Mouse (Mus musculus): ENCODE results near the gene Nedd9.
"Not testable (repeated sequence)": the region's sequence is repeated elsewhere in the genome, so short reads cannot be mapped to it uniquely, and the experiment has no call there.

Nedd9 gene

GRCm38 (mm10) chr13:41372555-41373460, 114.4 kb downstream of the Nedd9 start:
- no peak for DNase-seq (ENCODE audit: extremely low spot score)

GRCm38 (mm10) chr13:41371547-41371946, 115.6 kb downstream of the Nedd9 start:
- DNase-seq (ENCODE audit: extremely low spot score), result no peak

- no peak for DNase-seq (ENCODE audit: extremely low spot score)
Measured at GRCm38 (mm10) chr13:41368612-41369011, 118.5 kb downstream of the Nedd9 start.

DNA sequence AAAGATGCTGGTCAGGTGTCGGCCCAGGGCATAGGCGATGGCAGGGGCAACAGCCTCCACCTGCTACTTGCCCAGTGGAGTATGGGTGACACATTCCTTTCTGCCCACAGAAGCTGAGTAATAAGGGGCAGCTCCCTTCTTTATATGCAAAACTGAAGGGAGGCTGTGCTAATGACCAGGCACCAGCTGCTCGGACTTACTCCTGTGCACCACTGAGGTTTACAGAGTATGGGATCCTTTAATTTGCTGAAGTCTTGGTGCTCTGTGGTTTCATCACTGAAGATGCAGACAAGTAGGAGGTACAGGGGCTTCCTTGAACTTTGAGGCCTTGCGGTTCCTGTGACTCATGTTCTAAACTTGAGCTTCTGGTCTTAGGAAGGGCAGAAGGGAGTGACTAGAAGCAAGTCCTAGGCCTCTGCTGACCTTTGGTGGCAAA, 120.0 kb downstream of the Nedd9 start:
- no peak for DNase-seq (ENCODE audit: extremely low spot score)

DNA sequence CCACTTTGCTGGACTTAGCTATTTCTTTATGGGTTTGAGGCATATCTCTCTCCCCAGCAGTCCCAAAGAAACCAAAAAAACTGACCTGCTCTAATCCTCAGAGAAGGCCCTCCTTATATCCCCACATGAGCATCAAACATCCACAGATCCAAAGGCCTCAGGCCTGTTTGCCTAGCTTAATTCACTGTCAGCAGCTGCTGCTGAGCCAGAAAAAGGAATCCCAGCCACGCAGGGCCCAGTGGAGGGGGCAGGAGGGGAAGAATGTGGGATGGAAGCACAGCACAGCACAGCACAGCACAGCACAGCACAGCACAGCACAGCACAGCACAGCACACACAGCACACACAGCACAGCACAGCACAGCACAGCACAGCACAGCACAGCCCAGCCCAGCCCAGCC, 120.6 kb downstream of the Nedd9 start:
- DNase-seq (ENCODE audit: extremely low spot score), result not testable (repeated sequence)

GRCm38 (mm10) chr13:41364273-41364672, 122.9 kb downstream of the Nedd9 start:
- no peak for DNase-seq (ENCODE audit: extremely low spot score)

DNA sequence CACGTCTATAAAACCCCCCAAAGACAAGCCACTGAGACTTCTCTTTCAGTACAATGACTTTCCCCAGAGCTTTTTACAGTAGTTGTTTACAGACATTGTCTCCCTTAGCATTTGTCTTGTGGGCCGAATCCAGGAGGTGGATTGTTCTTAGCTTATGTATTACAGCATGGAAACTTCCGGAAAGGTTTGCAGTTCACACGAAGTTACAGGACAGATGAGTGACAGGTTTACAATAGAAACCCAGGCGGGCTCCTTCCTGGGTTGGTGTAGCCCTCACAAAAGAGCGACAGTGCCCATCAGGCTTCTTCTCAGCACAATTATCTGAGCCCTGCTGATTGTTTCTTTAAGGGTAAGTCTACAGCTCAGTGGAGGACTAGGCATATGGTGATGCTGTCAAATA, 124.3 kb downstream of the Nedd9 start:
- DNase-seq (ENCODE audit: extremely low spot score), result no peak

- peak; percentile 39 for DNase-seq (ENCODE audit: extremely low spot score)
Measured at GRCm38 (mm10) chr13:41360272-41360815, 126.8 kb downstream of the Nedd9 start.

DNA sequence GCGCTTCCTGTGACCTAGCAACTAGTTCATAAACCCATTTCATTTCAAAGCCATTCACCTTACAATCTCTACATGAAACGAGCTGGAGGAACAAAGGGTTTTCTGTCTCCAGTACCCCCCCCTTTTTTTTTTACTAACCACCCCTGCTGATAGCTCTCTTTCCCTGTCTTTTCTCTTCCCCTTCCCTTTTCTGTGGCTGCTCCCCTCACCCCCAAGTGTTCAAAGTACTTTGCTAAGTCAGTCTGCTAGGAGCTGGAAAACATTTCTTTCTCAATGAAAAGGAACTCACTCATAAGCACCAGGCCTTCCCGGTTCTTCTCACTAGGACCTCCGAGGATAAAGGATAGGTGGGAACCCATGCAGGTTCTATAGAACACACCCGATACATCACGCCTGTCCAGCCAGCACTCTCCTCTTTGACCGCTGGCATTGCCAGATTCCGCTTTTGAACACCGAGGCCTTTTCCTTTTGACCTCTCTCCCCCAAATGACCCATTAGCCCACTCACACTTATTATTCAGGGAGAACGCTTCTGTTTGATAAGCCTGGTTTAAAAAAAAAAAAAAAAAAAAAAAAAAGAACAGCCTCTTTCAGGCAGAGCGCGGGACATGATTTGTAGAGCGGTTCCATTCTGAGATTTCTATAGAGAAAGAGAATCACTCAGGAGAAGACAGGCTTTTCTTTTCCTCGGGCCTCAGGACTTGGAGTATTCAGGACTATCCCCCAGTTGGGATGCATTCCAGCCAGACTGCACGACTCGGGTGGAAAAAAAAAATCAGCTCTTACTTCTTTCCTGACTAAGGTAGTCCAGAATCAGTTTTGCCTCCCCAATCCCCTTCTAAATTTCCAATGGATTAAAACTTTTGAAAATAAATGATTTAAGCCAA, 127.6 kb downstream of the Nedd9 start:
- peak; percentile 71 for DNase-seq (ENCODE audit: extremely low spot score)

DNA sequence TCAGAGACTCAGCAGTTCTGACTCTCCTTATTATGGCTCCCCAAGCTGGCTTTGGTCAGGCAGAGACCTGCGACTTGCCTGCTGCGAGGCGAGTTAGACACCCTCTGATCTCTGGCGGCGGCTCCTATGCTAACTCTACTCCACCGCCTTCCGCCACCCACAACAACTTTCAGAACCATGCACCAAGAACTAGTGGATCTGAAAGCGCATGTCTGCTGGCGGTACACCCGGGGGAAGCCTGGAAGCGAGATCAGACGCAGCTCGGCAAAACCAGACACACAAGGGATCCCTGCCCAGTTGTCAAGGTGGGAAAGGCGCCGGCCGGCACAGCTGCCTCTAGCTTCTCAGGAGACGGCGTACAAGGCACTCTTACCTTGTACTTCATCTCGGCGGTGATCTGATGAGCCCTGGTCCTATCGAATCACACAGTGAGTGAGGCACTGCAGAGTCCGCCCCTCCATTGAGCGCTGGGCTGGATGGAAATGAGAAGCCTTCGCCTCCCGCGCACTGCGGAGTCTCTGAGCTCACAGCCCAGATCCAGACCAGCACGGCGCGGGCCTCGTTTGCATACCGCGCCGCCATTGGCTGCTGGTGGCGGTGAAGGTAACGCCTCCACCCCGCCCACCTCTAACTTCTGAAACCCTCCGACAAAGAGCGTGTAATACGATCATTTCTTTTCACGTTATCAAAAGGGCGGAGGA, 128.5 kb downstream of the Nedd9 start:
- DNase-seq (ENCODE audit: extremely low spot score), result peak; percentile 93

GRCm38 (mm10) chr13:41358009-41358408, 129.2 kb downstream of the Nedd9 start:
- no peak for DNase-seq (ENCODE audit: extremely low spot score)

- no peak for DNase-seq (ENCODE audit: extremely low spot score)
Measured at GRCm38 (mm10) chr13:41357586-41357985, 129.6 kb downstream of the Nedd9 start.

DNA sequence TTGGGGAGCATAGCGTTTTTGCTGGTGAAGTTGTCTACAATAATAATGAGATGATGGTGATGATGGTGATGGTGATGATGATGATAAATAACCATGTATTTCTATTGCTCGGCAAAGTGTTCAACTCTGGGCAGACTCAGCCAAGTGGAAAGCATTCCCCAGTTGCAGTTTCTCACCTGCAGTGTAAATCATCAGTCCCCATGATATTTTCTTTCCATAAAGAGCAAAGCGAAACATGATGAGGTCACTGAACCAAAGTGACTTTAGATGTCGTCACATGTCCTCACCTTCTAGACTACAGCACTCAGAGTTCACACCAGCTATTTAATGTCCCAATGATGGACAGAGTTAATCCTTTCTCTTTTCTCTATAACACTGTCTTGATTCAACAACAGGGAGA, 130.0 kb downstream of the Nedd9 start:
- no peak for DNase-seq (ENCODE audit: extremely low spot score)

DNA sequence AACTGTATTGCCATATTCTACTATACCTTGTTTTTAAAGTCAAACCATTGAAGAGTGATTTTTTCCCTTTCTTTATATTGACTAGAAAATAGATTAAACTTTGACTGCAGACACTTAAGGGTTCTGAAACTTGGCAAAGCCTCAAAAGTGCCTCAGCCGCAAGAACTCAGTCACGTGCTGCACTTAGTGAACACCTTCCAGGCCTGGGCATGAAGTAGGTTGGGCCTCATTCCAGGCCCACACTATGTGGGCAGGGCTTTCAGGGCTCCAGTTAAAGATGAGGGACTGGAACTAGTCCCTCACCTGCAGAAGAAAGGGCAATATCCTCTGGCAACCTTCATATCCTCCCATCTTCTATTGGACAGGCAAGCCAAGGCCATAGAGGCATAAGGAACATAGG, 131.6 kb downstream of the Nedd9 start:
- DNase-seq (ENCODE audit: extremely low spot score), result no peak

GRCm38 (mm10) chr13:41354591-41354990, 132.6 kb downstream of the Nedd9 start:
- DNase-seq (ENCODE audit: extremely low spot score), result no peak

DNA sequence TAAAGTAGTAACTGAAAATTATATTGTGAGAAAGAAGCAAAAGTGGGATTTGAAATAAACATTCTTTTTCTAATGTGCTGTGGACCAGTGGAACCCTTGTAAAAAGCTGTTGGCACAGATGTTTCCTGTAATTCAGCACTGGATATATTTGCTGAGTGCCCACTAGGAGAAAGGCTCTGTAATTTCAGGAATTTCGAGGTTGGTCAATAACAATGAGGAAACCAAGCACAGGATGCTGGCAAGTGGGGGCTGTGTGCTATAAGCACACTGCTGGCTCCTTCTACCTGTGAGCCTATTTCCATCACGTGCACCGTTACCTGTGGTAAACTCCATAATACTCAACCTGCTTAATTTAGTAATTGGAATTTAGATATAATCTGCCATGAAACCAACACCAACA, 133.5 kb downstream of the Nedd9 start:
- DNase-seq (ENCODE audit: extremely low spot score), result no peak

DNA sequence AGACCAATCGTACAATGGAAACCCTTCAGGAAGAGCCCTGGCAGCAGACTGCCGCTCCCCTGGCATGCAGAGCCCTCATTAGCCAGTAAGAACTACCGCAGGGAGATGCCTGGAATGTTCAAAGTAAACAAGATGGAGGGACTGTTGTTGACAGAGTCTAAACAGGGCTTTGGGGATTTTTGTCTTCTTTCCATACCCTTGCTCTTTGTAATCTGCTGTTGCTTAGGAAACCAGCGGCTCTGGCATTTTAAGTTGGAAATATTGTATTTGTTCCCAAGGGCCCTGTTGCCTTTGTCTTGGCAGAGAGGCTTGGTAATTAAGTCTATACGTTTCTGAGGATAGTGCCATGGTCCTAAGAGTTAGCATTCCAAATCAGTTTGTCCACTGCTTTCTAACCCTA, 134.8 kb downstream of the Nedd9 start:
- DNase-seq (ENCODE audit: extremely low spot score), result peak; percentile 33

GRCm38 (mm10) chr13:41350589-41350988, 136.6 kb downstream of the Nedd9 start:
- no peak for DNase-seq (ENCODE audit: extremely low spot score)

GRCm38 (mm10) chr13:41349770-41350169, 137.4 kb downstream of the Nedd9 start:
- no peak for DNase-seq (ENCODE audit: extremely low spot score)

- DNase-seq (ENCODE audit: extremely low spot score), result no peak
Measured at GRCm38 (mm10) chr13:41345756-41346155, 141.4 kb downstream of the Nedd9 start.

GRCm38 (mm10) chr13:41345306-41345705, 141.9 kb downstream of the Nedd9 start:
- no peak for DNase-seq (ENCODE audit: extremely low spot score)

DNA sequence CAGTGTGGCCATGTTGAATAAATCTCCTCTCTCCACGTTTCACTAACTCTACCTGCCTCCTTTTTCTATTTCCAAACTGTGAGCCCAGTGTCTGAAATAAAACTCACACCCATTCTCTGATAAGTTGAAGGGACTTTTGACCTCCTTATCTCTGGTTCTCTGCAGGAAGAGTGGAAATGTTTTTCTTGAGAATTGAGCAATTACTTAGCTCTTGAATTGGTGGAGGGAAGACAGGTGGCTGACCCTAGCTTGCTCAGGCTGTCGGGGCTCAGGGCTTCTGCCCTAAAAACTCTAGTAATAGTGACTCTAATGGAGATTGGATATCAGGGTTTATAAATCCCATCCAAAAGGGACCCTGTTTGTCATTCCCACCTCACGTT, 143.3 kb downstream of the Nedd9 start:
- no peak for DNase-seq (ENCODE audit: extremely low spot score)

All from embryo, embryonic 9.5 days (tissue).